Mouse (Mus musculus) stomach, embryonic 16.5 days (tissue): ENCODE results near the gene Ifit1bl2. TPM values are rescaled to one million over a fixed set of nuclear protein-coding genes. Genes with fewer than 3 reads are reported as not detected.
A peak's percentile ranks its signal among the peaks of the same experiment; 100 is the strongest.

Experiments
- ATAC-seq: fragments of 200-750 bp; cut with Nextera tagmentation; 2 replicates; pipeline ENCODE4 v1.8.0; 2017; ENCODE audit warnings: moderate number of reproducible peaks, moderate TSS enrichment; ENCODE audit not compliant: insufficient read depth, low FRiP score
- H3K27ac ChIP-seq: fragments of 300-500 bp; sonication (generic); 2 replicates; pipeline ENCODE4 v1.5.1; 2014; ENCODE audit warnings: low read length
- H3K27me3 ChIP-seq: fragments of 300-500 bp; sonication (generic); 2 replicates; pipeline ENCODE4 v1.6.1; 2014; ENCODE audit warnings: low read length, control low read depth, mixed read lengths; ENCODE audit not compliant: control insufficient read depth, insufficient read depth
- H3K36me3 ChIP-seq: fragments of 300-500 bp; sonication (generic); 2 replicates; pipeline ENCODE4 v1.6.1; 2014; ENCODE audit warnings: low read length; ENCODE audit not compliant: control insufficient read depth, insufficient read depth
- H3K4me1 ChIP-seq: fragments of 300-500 bp; sonication (generic); 2 replicates; pipeline ENCODE4 v1.6.1; 2014; ENCODE audit warnings: low read length, control low read depth, mixed read lengths; ENCODE audit not compliant: control insufficient read depth, insufficient read depth
- H3K4me2 ChIP-seq: fragments of 300-500 bp; sonication (generic); 2 replicates; pipeline ENCODE4 v1.6.1; 2014; ENCODE audit warnings: low read depth, low read length, mixed read lengths
- H3K4me3 ChIP-seq: fragments of 300-500 bp; sonication (generic); replicated peaks from 2 replicates; pipeline ENCODE4 v1.5.1; 2014; ENCODE audit warnings: mild to moderate bottlenecking, low read length
- H3K9ac ChIP-seq: fragments of 300-500 bp; sonication (generic); 2 replicates; pipeline ENCODE4 v1.6.1; 2014; ENCODE audit warnings: low read length
- H3K9me3 ChIP-seq: fragments of 300-500 bp; sonication (generic); replicated peaks from 2 replicates; pipeline ENCODE4 v1.6.1; 2016; ENCODE audit warnings: low read length, control low read depth; ENCODE audit not compliant: control insufficient read depth
- WGBS: fragments of 180-500 bp; shearing (Covaris S2); extraction: QIAGEN DNeasy Blood & Tissue Kit; methylation state at CpG from one replicate; pipeline ENCODE4 v1.1.7; 2014; 5-methylcytosine and 5-hydroxymethylcytosine counted together
- polyA plus RNA-seq: library from polyadenylated mRNA; unstranded; fragments of >200 nt; fragmentation: Nextera tagmentation; extraction: Ambion mirVana; gene quantifications from 2 replicates; pipeline ENCODE4 v1.2.1, GENCODE M21; 2015

The Ifit1bl2 gene
- 1.8 and 2.3 TPM in 2 replicates for polyA plus RNA-seq

GRCm38 (mm10) chr19:34640623-34641022 is at the start of gene Ifit1bl2, which contains the start of gene Ifit1:
Ifit1bl2 (minus strand) TSS chr19:34640743.
Ifit1 (plus strand) TSS chr19:34640871.
- WGBS = 29% methylated on average over 4 of the region's 4 CpGs
- Histone ChIP-seq H3K4me2 (peak within 1 kb of the TSS; percentile 28), H3K27me3 (no peaks in the 10 kb centered on the region), H3K9ac (peak within 1 kb of the TSS; percentile 27; the same call in 1 of the 2 replicates), H3K4me3 (peak within 1 kb of the TSS; percentile 8; the same call in 1 of the 2 replicates), H3K27ac (no peak within 1 kb of the TSS), H3K36me3 (no peaks in the 10 kb centered on the region), H3K9me3 (no peaks in the 10 kb centered on the region), H3K4me1 (no peaks in the 10 kb centered on the region; the same call in 1 of the 2 replicates)
- ATAC-seq = no peak

GRCm38 (mm10) chr19:34685530-34685929 is 45.0 kb upstream of the Ifit1bl2 start:
- H3K9ac ChIP-seq = no peak overlapping the region
- 98% methylated on average over 1 of the region's 1 CpGs for WGBS
- H3K4me2 ChIP-seq = no peak overlapping the region
- H3K4me3 ChIP-seq = no peak overlapping the region
- H3K36me3 ChIP-seq = no peaks in the 10 kb centered on the region
- H3K27me3 ChIP-seq = no peaks in the 10 kb centered on the region
- ATAC-seq = no peak
- H3K9me3 ChIP-seq = no peaks in the 10 kb centered on the region
- H3K27ac ChIP-seq = no peak overlapping the region
- H3K4me1 ChIP-seq = no peaks in the 10 kb centered on the region

DNA sequence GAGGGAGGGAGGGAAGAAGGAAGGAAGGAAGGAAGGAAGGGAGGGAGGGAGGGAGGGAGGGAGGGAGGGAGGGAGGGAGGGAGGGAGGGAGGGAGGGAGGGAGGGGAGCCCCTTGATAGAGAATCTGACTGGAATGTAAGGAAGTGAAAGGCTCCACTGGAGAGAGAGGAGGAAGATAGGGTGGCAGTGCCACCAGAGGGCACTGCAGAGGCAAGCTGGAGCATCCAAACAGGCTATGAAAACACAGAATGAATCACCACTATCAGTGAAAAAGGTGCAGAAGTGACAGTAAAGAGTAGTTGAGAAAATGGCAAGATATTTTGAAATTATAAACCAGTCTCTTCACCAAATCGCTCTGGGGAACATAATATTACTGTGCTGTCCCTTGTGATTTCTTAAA is 44.3 kb upstream of the Ifit1bl2 start:
- ATAC-seq = no peak
- WGBS = 63% methylated on average over 1 of the region's 1 CpGs

DNA sequence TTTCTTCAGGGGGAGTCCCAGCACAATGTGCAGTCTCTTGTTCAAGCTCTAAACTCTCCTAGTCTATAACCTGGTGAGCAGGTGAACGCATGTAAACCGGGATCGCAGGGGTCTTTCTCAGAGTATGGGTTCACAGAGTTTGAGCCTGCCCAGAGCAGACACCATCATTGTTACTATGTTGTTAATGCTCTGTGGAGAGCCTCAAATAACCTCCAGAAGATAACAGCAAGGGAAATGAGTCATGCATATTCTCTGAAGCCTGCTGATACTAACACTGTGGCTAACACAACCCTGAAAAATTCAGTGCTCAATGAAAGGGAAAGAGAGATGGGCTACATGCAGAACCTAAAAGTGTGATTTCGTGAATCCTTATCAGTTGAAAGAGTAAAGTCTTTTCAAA is 37.9 kb upstream of the Ifit1bl2 start:
- Histone ChIP-seq H3K27ac (no peak overlapping the region), H3K9me3 (no peaks in the 10 kb centered on the region), H3K9ac (no peak overlapping the region), H3K27me3 (no peaks in the 10 kb centered on the region), H3K4me3 (no peak overlapping the region), H3K4me2 (no peak overlapping the region), H3K4me1 (no peaks in the 10 kb centered on the region), H3K36me3 (no peaks in the 10 kb centered on the region)
- WGBS = 81% methylated on average over 4 of the region's 4 CpGs
- ATAC-seq = no peak

More for the DNA sequence above, 44.3 kb upstream of the Ifit1bl2 start:
- H3K27ac ChIP-seq = no peak overlapping the region
- no peaks in the 10 kb centered on the region for H3K36me3 ChIP-seq
- H3K4me1 ChIP-seq = no peaks in the 10 kb centered on the region
- H3K27me3 ChIP-seq = no peaks in the 10 kb centered on the region
- no peak overlapping the region for H3K4me2 ChIP-seq
- no peaks in the 10 kb centered on the region for H3K9me3 ChIP-seq
- no peak overlapping the region for H3K4me3 ChIP-seq
- H3K9ac ChIP-seq = no peak overlapping the region

DNA sequence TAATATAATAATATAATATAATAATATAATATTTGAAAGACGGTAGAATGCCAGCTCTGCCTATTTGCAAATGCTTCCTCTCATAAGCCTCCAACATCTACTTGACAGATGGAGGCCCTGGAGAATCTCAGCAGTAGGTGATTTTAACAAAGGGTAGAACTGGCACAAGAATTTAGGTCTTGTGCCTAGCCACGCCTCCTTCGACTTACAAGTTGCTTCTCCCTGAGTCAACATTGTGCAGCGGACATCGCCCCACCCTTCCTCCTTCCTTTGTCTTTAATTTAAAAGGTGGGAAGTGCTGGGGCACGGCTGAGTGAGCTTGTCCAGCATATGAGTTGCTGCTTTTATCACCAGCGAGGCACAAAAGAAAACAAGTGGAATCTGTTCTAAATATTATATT is 32.9 kb upstream of the Ifit1bl2 start:
- H3K9me3 ChIP-seq = no peaks in the 10 kb centered on the region
- no peaks in the 10 kb centered on the region for H3K27me3 ChIP-seq
- H3K9ac ChIP-seq = no peak overlapping the region
- H3K27ac ChIP-seq = no peak overlapping the region
- no peak overlapping the region for H3K4me2 ChIP-seq
- ATAC-seq = no peak
- no peaks in the 10 kb centered on the region for H3K36me3 ChIP-seq
- no peaks in the 10 kb centered on the region for H3K4me1 ChIP-seq
- WGBS = 48% methylated on average over 7 of the region's 7 CpGs
- no peak overlapping the region for H3K4me3 ChIP-seq

GRCm38 (mm10) chr19:34666127-34666526 is 25.6 kb upstream of the Ifit1bl2 start:
- Histone ChIP-seq H3K4me2 (no peak overlapping the region), H3K27me3 (no peaks in the 10 kb centered on the region), H3K9me3 (no peaks in the 10 kb centered on the region), H3K9ac (no peak overlapping the region), H3K4me1 (0 out of 2 replicates have a peak, but pooled peaks cover 3% of the 10 kb centered on the region), H3K27ac (no peak overlapping the region), H3K4me3 (no peak overlapping the region), H3K36me3 (no peaks in the 10 kb centered on the region)
- WGBS = 1% methylated on average over 5 of the region's 5 CpGs
- ATAC-seq = no peak

GRCm38 (mm10) chr19:34662740-34663139 is 22.2 kb upstream of the Ifit1bl2 start:
- WGBS = 31% methylated on average over 5 of the region's 5 CpGs
- no peaks in the 10 kb centered on the region for H3K36me3 ChIP-seq
- H3K4me2 ChIP-seq = peak overlapping the region; percentile 52; the same call in 1 of the 2 replicates
- H3K27me3 ChIP-seq = no peaks in the 10 kb centered on the region
- H3K4me1 ChIP-seq = 0 out of 2 replicates have a peak, but pooled peaks cover 3% of the 10 kb centered on the region
- no peak overlapping the region for H3K27ac ChIP-seq
- no peak overlapping the region for H3K4me3 ChIP-seq
- no peaks in the 10 kb centered on the region for H3K9me3 ChIP-seq
- 0 out of 2 replicates have a peak, but pooled peaks have one; percentile 26 for ATAC-seq
- no peak overlapping the region for H3K9ac ChIP-seq

DNA sequence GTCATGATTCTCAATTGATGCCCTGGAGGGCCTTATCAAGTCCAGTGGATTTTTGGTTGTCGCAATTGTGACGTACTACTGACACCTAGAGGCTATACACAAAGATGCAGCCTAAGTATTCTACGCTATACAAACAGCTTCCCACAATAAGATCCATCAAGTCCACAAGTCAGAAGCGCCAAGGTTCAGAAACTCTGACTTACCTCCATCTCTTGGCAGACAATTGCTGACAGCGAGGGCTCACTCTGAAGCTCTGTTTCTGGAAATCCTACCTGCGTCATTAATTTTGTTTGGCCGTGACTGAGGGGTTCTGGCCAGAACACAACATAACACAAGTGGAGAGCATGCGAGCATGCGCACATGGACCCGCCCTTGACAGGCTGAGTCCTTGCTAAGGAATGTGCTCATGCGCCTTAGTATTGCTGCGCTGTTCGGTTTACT is 21.5 kb upstream of the Ifit1bl2 start:
- 0 out of 2 replicates have a peak, but pooled peaks cover 3% of the 10 kb centered on the region for H3K4me1 ChIP-seq
- 14% methylated on average over 13 of the region's 13 CpGs for WGBS
- peak; percentile 92 for ATAC-seq
- peak overlapping the region; percentile 52 for H3K4me2 ChIP-seq
- H3K9me3 ChIP-seq = no peaks in the 10 kb centered on the region
- H3K36me3 ChIP-seq = no peaks in the 10 kb centered on the region
- H3K9ac ChIP-seq = no peak overlapping the region
- no peak overlapping the region for H3K27ac ChIP-seq
- H3K27me3 ChIP-seq = no peaks in the 10 kb centered on the region
- H3K4me3 ChIP-seq = peak overlapping the region; percentile 44

DNA sequence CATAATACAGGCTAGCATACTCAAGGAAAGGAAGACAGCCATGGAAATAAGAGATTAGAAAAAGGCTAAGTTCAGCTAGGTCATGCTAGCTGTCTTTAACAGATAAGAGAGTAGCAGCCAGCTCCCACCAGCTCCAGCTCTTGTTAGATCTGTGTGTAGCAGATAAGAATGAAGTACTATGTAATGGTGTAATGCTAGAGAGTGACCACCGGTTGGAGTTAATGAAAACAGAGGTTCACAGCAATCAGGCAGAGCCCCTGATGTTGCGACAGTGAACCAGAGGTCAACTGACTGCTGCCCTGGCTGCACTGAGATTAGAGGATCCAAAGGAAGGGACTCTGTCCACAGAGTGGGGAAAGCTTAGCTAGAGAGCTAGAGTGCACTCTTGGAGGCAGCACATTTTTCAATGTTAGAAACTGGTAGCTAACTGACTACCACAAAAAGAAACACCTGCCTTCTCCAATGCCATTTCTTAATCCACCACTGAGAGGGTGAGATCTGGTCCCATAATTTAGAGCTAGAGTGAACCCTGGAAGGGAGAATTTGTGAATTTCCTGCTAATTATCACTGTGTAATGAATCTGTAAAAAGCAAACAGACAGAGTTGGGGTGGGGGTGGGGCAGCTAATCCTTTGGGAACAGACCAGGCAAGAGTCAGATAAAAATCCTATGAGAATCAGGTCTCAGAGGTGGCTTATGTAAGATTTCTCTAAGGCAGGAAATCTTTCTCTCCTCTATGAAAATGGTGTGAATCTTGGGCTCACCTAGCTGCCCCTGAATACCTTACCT is 16.2 kb upstream of the Ifit1bl2 start:
- no peak overlapping the region for H3K4me2 ChIP-seq
- no peak overlapping the region for H3K4me3 ChIP-seq
- no peaks in the 10 kb centered on the region for H3K4me1 ChIP-seq
- 22% methylated on average over 2 of the region's 2 CpGs for WGBS
- no peak overlapping the region for H3K9ac ChIP-seq
- H3K9me3 ChIP-seq = no peaks in the 10 kb centered on the region
- ATAC-seq = peak; percentile 77
- H3K36me3 ChIP-seq = no peaks in the 10 kb centered on the region
- no peaks in the 10 kb centered on the region for H3K27me3 ChIP-seq
- H3K27ac ChIP-seq = no peak overlapping the region
